Mouse (Mus musculus) bone marrow, adult 2 months (tissue): ENCODE data around the gene Cabp2.

Experiments used
- CTCF ChIP-seq: fragments of 200-500 bp; IDR thresholded peaks from 2 replicates; pipeline ENCODE4 v1.5.1; 2011; ENCODE audit warnings: low read length, control low read depth; ENCODE audit not compliant: control insufficient read depth, insufficient read depth
- POLR2A ChIP-seq: fragments of 200-500 bp; IDR thresholded peaks from 2 replicates; pipeline ENCODE4 v1.6.1; 2011; ENCODE audit warnings: low read depth, mild to moderate bottlenecking, control low read depth, low read length, borderline replicate concordance; ENCODE audit not compliant: control insufficient read depth

DNA sequence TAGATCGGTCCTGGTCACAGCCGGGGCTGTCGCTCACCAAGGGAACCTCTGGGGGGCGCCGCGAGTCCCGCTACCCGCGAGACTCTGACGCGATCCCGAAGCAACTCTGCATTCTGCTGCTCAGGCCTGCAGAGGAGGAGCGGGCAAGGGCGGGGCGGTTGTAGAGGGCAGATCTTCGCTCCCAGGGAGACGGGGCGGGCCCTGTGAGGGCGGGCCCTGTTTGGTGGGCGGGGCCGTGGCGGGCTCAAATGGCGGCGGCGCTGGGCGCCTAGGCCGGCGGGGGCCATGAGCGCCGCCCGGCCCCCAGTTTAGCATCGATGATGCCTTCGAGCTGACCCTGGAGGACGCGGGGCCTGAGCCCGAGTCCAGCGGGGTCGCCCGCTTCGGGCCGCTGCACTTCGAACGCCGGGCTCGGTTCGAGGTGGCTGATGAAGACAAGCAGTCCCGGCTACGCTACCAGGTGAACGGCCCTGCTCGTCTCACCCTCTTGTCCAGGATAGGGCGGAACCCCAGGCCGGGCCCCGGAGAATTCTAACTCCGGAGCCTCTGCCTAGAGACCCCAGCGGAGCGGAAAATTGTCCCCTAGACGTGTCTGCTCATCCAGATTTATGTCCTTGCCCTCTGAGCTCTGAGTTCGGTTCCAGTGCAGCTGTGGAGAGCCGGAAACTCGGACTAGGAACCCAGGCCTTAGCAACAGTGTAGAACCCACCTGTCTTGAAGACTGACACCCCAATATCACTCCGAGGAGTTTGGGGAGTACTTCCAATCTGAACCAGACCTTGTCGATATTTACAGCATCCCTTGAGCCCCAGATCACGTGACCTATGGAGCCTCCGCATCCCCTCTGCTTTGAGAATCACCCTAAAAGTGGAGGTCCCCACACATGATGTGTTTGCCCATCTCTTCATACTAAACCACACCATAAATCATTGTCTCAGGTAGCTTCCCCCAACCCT, 44.6 kb downstream of the Cabp2 start, which contains the start of gene Aip:
- TF ChIP-seq CTCF = peak; percentile 79
- peak; percentile 82; the same call in 1 of the 2 replicates for TF ChIP-seq POLR2A
